Mouse (Mus musculus) brain, embryonic 18.5 days (tissue): ENCODE measurements at regions not wholly inside any gene's neighbourhood (a gene's known extent, or its start where the extent isn't known, plus 50 kb on each side); places are given as distances from the start of the nearest gene placed in this dataset.

ENCODE experiments used
- DNase-seq: peaks from one replicate; pipeline ENCODE4 v3.0.0-alpha.2; 2012; ENCODE audit warnings: low read depth, low spot score

DNA sequence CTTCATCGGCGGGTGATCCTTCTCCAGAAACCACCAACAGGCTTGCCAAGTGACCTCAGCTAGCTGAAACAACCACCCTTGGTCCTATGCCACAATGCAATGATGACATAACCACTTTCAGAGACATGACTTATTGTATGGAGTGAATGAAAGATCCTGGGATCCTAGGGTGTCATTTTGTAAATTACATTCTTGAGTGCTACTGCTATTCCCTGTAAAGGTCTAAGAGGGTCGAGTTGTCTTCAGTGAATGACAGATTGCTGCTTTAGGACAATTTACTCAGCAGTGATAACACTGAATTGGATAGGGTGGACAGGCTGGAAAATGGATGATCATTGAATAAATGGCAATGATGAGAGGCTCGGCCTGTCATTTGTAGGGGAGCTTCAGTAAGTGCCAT is 692.4 kb downstream of the Gm9008 start:
- DNase-seq = no peak

- no peak for DNase-seq
Measured at GRCm38 (mm10) chr6:75799993-75800392, 697.6 kb downstream of the Gm9008 start.

DNA sequence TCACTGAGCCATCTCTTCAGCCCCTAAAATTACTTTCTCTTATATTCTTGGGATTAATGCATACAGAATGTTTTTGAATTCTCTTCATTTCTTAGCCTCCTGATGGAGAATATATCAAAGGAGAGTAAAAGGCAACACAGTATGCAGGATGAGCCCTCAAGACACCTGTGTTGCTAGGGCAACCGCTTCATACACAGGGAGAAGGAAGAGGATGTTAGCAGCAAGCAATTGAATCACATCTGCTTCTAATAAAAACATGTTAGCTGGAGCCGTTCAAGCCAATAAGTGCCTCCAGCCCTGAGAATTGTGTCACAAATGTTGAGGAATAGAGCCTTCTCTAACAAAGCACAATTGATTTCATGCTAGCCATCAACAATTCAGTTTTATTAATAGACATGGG is 698.0 kb downstream of the Gm9008 start:
- peak; percentile 24 for DNase-seq

DNA sequence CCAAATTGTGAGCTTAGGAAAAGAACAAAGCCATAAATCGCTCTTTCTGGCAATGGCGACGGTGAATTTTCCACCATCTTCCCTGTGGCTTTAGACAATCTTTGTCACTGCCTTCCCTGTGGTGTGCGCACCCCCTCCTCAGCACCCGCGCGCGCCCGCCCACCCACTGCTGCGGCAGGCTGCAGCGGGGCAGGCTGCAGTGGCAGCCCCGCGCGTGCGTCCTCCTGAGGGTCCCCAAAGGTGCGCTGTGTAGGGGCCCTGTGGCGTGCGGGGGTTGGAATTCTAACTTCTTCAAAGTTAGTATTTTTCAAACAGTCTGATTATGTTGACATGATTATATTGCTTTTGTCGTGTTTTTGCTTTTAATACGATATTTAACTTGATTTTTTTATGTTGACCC is 714.9 kb downstream of the Gm9008 start:
- no peak for DNase-seq

- no peak for DNase-seq
Measured at GRCm38 (mm10) chr6:75763041-75763440, 734.5 kb downstream of the Gm9008 start.

DNA sequence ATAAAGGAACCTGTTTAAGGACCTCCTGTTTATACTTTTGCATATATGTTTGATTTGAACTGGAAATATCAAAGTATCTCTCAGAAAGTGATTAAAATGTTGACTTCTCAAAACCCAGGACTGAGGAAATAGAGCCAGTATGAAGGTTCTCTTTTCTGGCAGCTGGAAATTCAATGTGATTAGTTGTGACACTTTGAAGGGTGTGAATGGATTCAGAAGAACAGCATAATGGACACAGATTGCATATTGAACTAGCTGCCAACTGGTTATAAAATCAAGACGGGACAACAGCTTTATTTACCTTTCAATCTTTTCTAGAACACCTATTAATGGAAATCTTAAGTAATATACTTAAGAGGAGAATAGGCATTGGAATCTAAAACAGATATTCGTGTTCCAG is 741.4 kb downstream of the Gm9008 start:
- DNase-seq = peak; percentile 22
